Mouse (Mus musculus): ENCODE measurements at regions not wholly inside any gene's neighbourhood (a gene's known extent, or its start where the extent isn't known, plus 50 kb on each side); places are given as distances from the start of the nearest gene placed in this dataset.

- no peak for TF ChIP-seq EP300 (IDR thresholded peaks at IDR 0.05)
- TF ChIP-seq CTCF (IDR thresholded peaks at IDR 0.05), result no peak
Measured at GRCm38 (mm10) chr6:111917248-111917721, 356.3 kb upstream of the Lmcd1 start.
